Mouse (Mus musculus): Measurements from ENCODE around the gene Atl1. TPM values are rescaled to one million over a fixed set of nuclear protein-coding genes. Genes with fewer than 3 reads are reported as not detected.
A peak's percentile ranks its signal among the peaks of the same experiment; 100 is the strongest.

Gene Atl1
- polyA plus RNA-seq, 1 experiment from 2014 or later = 8.0 TPM

DNA sequence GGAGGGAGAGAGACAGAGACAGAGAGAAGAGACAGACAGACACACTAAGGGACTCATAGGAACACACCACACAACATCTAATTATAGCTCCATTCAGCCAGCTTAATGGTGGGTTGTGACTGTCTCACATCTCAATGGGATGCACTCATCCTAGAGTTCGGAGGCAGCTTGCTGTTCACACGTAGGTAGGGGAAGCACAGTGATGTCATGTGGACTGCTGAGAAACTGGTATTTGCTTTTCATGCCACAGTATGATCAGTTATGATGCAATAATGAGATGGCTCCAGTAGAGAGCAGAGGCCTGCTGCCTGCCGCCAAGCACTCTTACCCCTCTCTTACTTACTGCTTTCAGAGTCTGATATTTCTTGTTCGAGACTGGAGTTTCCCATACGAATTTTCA is 53.4 kb downstream of the Atl1 start:
- H3K9me3 ChIP-seq (replicated peaks) = no peaks in the 10 kb centered on the region
- no peaks in the 10 kb centered on the region for H3K27me3 ChIP-seq (replicated peaks)
- no peak overlapping the region for H3K4me3 ChIP-seq
- peaks cover 5% of the 10 kb centered on the region; the same call in 1 of the 2 replicates for H3K4me1 ChIP-seq (replicated peaks)
- 0 out of 2 replicates have a peak, but pooled peaks cover 3% of the 10 kb centered on the region for H3K36me3 ChIP-seq
- no peak overlapping the region for H3K4me2 ChIP-seq
- no peak overlapping the region for H3K27ac ChIP-seq (ENCODE audit: poor library complexity, severe bottlenecking)
- no peak for ATAC-seq (ENCODE audit: insufficient number of reproducible peaks, low FRiP score)
- WGBS = 82% methylated on average over 5 of the region's 5 CpGs
- no peak overlapping the region for H3K9ac ChIP-seq

DNA sequence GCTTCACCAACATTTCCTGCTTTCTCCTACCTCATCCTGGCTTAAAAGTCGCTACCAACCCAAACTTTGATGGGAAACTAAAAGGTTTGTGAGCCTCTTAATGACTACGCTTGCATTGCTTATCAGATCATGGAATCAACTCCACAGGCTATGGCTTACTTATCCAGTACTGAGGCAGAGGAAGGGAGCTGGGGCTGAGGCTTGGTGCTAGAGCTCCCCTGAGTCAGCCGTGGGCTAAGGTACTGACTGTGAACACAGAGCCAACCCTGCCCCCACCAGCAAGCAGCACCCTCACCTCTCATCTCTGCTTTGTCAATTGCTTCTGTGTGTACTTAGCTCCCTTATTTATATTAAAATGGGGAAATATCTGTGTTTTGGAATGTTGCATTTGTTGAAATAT is 55.1 kb downstream of the Atl1 start:
- Histone ChIP-seq H3K9me3 (replicated peaks) (no peaks in the 10 kb centered on the region), H3K36me3 (0 out of 2 replicates have a peak, but pooled peaks cover 3% of the 10 kb centered on the region), H3K4me1 (replicated peaks) (0 out of 2 replicates have a peak, but pooled peaks cover 2% of the 10 kb centered on the region), H3K4me3 (no peak overlapping the region), H3K9ac (no peak overlapping the region), H3K4me2 (no peak overlapping the region), H3K27me3 (replicated peaks) (no peaks in the 10 kb centered on the region), H3K27ac (ENCODE audit: poor library complexity, severe bottlenecking) (no peak overlapping the region)
- ATAC-seq (ENCODE audit: insufficient number of reproducible peaks, low FRiP score) = no peak
- 56% methylated on average over 3 of the region's 3 CpGs for WGBS

DNA sequence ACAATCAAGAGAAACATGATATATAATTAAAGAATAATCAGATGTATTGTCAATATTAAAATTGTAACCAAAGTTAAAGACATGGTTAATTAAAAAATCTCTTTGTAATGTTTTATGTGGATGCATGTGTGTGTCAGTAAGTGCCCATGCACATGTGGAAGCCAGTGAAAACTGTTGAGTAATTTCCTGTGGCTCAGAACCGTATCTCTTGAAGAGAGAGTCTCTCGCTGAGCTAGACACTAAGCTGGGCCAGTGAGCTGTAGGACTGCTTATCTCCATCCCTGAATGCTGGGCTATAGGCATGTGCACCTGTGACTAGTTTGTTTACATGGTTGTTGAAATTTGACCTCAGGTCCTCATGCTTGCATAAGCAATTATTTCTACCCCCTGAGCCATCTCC is 65.0 kb downstream of the Atl1 start:
- peaks cover 38% of the 10 kb centered on the region for H3K36me3 ChIP-seq
- ATAC-seq (ENCODE audit: insufficient number of reproducible peaks, low FRiP score) = no peak
- 76% methylated on average over 2 of the region's 2 CpGs for WGBS

DNA sequence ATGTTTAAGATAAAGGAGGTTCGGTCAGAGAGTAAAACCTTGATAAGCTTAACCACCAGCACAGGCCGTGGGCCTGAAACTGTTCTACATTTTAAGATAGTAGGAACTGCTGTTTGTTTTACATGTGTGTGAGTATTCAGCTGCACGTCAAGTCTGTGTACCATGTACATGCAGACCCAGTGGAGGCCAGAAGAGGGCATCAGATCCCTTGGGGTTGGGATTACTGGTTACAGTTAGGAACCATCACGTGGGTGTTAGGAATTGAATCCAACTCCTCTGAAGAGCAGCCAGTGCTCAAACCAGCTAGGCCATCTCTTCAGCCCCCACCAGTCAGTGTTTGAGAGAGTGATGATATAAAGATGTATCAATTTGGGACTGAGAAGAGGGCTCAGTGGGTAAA is 70.1 kb downstream of the Atl1 start:
- Histone ChIP-seq H3K9ac (no peak overlapping the region), H3K27me3 (replicated peaks) (no peaks in the 10 kb centered on the region), H3K9me3 (replicated peaks) (no peaks in the 10 kb centered on the region), H3K36me3 (peaks cover 62% of the 10 kb centered on the region), H3K4me1 (replicated peaks) (peaks cover 14% of the 10 kb centered on the region), H3K4me3 (no peak overlapping the region), H3K27ac (ENCODE audit: poor library complexity, severe bottlenecking) (no peak overlapping the region), H3K4me2 (no peak overlapping the region)
- no peak for ATAC-seq (ENCODE audit: insufficient number of reproducible peaks, low FRiP score)
- 68% methylated on average over 4 of the region's 4 CpGs for WGBS

More for the DNA sequence above, 65.0 kb downstream of the Atl1 start:
- H3K4me1 ChIP-seq (replicated peaks) = no peaks in the 10 kb centered on the region
- no peaks in the 10 kb centered on the region for H3K27me3 ChIP-seq (replicated peaks)
- H3K4me3 ChIP-seq = no peak overlapping the region
- H3K4me2 ChIP-seq = no peak overlapping the region
- H3K27ac ChIP-seq (ENCODE audit: poor library complexity, severe bottlenecking) = no peak overlapping the region
- no peak overlapping the region for H3K9ac ChIP-seq
- no peaks in the 10 kb centered on the region for H3K9me3 ChIP-seq (replicated peaks)

DNA sequence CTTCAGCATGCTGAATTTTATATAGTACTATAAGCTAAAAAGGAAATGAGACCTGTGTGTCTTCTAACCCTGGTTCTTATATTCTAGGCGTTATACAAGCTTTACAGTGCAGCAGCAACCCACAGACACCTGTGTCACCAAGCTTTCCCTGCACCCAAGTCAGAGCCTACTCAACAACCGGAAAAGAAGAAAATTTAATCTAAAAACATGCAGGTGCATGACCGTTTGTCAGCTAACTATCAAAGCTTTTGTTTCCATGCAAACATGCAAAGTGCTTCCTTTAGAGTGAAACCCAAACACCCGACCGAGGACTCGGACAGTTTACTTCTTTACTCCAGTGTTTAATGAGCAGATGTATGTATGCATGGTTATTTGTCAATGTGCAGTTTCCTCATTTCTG is 70.7 kb downstream of the Atl1 start:
- WGBS = 92% methylated on average over 6 of the region's 6 CpGs
- H3K4me3 ChIP-seq = no peak overlapping the region
- H3K36me3 ChIP-seq = peaks cover 62% of the 10 kb centered on the region
- no peaks in the 10 kb centered on the region for H3K9me3 ChIP-seq (replicated peaks)
- H3K27ac ChIP-seq (ENCODE audit: poor library complexity, severe bottlenecking) = no peak overlapping the region
- no peaks in the 10 kb centered on the region for H3K27me3 ChIP-seq (replicated peaks)
- no peak for ATAC-seq (ENCODE audit: insufficient number of reproducible peaks, low FRiP score)
- peaks cover 15% of the 10 kb centered on the region for H3K4me1 ChIP-seq (replicated peaks)
- H3K9ac ChIP-seq = no peak overlapping the region
- no peak overlapping the region for H3K4me2 ChIP-seq

DNA sequence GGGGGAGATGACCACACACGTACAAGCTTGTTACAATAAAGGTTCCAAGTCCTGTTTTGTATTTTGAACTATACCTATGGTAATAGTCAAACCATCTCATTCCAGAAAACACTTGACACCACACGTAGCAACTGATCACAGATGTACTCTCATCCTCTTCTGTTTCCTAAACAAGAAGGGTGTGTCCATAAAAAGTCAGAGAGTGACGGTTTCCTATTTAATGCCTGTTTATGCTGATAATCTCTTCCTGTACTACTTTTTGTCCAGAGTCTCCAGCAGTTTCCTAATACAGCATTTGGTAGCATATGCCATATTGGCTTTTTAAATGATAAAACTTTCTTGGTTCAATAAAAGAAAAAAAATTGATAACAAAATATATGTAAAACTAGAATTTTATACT is 73.2 kb downstream of the Atl1 start:
- Histone ChIP-seq H3K4me3 (no peak overlapping the region), H3K4me1 (replicated peaks) (peaks cover 20% of the 10 kb centered on the region), H3K27ac (ENCODE audit: poor library complexity, severe bottlenecking) (no peak overlapping the region), H3K27me3 (replicated peaks) (no peaks in the 10 kb centered on the region), H3K4me2 (no peak overlapping the region), H3K36me3 (peaks cover 73% of the 10 kb centered on the region), H3K9me3 (replicated peaks) (no peaks in the 10 kb centered on the region), H3K9ac (no peak overlapping the region)
- 69% methylated on average over 3 of the region's 3 CpGs for WGBS
- no peak for ATAC-seq (ENCODE audit: insufficient number of reproducible peaks, low FRiP score)

DNA sequence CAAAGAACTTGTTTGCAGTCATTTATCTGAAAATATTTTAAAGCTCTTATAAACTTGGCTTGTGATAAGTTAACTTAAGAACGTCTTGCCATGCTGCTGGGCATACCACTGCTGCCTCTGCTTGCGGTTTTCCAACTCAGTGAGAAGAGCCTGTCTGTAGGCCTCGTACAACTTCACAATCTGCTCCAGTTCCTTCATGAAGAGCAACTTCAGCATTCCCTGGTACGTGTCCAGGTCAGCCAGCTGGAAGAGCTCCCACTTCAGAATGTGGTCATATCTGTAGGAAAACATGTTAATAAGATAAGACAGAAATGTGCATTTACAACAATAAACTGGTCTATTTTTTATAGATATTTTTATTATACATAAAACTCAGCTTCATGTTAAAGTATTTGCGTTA is 73.7 kb downstream of the Atl1 start:
- Histone ChIP-seq H3K27me3 (replicated peaks) (no peaks in the 10 kb centered on the region), H3K4me2 (no peak overlapping the region), H3K9ac (no peak overlapping the region), H3K4me3 (no peak overlapping the region), H3K27ac (ENCODE audit: poor library complexity, severe bottlenecking) (peak overlapping the region; percentile 62), H3K9me3 (replicated peaks) (no peaks in the 10 kb centered on the region), H3K4me1 (replicated peaks) (peaks cover 20% of the 10 kb centered on the region), H3K36me3 (peaks cover 74% of the 10 kb centered on the region)
- WGBS = 49% methylated on average over 5 of the region's 5 CpGs
- 0 out of 2 replicates have a peak, but pooled peaks have one; percentile 33 for ATAC-seq (ENCODE audit: insufficient number of reproducible peaks, low FRiP score)

DNA sequence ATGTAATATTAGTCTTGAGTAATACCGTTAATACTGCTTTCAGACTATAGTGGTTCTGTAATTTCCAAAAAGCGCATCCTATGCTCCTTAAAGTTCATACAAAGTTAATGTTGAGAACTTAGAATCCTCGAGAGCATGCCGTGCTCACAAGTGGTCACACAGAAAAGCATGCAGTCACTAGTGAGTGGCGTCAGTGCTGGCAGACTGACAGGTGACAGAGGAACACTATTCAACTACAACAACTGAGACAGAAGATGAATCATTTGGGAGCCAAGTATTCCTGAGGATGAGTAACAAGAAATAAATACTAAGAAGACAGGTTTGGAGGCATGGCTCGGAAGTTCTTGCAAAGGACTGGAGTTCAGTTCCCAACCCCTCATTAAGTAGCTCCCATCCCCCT is 74.7 kb downstream of the Atl1 start:
- 84% methylated on average over 6 of the region's 6 CpGs for WGBS
- Histone ChIP-seq H3K36me3 (peaks cover 75% of the 10 kb centered on the region), H3K4me3 (no peak overlapping the region), H3K4me2 (no peak overlapping the region), H3K9me3 (replicated peaks) (no peaks in the 10 kb centered on the region), H3K27ac (ENCODE audit: poor library complexity, severe bottlenecking) (no peak overlapping the region), H3K27me3 (replicated peaks) (no peaks in the 10 kb centered on the region), H3K4me1 (replicated peaks) (peaks cover 20% of the 10 kb centered on the region), H3K9ac (no peak overlapping the region)
- ATAC-seq (ENCODE audit: insufficient number of reproducible peaks, low FRiP score) = no peak

DNA sequence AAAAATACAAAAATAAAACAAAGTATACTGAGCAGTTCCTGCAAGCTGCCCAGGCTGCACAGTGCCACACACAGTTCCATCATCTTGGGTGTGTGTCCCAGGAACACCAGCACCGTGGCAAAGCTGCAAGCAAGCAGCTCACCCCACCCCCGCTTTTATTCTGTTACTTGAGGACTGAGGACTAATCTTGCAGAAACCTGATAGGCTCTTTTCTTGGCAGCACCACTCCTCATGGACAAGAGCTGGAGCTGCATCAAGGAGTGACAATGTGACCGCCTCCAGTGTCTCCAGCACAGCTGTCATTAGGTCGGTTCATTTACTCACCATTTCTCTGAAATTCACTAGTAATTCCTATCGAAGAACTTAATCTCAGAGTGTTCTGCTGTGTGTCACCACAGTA is 75.7 kb downstream of the Atl1 start:
- Histone ChIP-seq H3K36me3 (peaks cover 69% of the 10 kb centered on the region), H3K4me3 (no peak overlapping the region), H3K27ac (ENCODE audit: poor library complexity, severe bottlenecking) (no peak overlapping the region), H3K4me1 (replicated peaks) (peaks cover 20% of the 10 kb centered on the region), H3K9ac (no peak overlapping the region), H3K27me3 (replicated peaks) (no peaks in the 10 kb centered on the region), H3K4me2 (no peak overlapping the region), H3K9me3 (replicated peaks) (no peaks in the 10 kb centered on the region)
- 57% methylated on average over 5 of the region's 5 CpGs for WGBS
- ATAC-seq (ENCODE audit: insufficient number of reproducible peaks, low FRiP score) = no peak

DNA sequence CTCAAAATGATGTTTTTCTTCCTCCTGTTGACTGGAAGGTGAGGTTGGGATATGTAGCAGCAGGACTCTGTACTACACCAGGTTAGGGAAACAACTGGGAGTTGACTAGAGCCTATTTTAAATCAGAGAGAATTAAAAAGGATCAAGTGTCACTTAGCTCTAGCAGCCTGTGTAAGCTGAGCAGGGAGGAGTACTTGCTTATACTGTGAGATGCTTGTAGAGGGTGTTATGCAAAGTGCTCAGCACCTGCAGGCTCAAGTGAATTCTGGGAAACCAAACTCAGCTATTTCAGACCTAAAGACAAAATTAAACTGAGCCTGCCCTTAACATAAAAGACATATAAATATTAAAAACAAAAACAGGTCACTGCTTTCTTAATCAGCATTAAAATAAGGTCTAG is 81.3 kb downstream of the Atl1 start:
- no peak overlapping the region for H3K4me2 ChIP-seq
- no peak overlapping the region for H3K27ac ChIP-seq (ENCODE audit: poor library complexity, severe bottlenecking)
- ATAC-seq (ENCODE audit: insufficient number of reproducible peaks, low FRiP score) = no peak
- H3K4me1 ChIP-seq (replicated peaks) = peaks cover 13% of the 10 kb centered on the region
- peaks cover 51% of the 10 kb centered on the region for H3K36me3 ChIP-seq
- H3K9me3 ChIP-seq (replicated peaks) = no peaks in the 10 kb centered on the region
- H3K27me3 ChIP-seq (replicated peaks) = no peaks in the 10 kb centered on the region
- H3K9ac ChIP-seq = no peak overlapping the region
- no peak overlapping the region for H3K4me3 ChIP-seq

DNA sequence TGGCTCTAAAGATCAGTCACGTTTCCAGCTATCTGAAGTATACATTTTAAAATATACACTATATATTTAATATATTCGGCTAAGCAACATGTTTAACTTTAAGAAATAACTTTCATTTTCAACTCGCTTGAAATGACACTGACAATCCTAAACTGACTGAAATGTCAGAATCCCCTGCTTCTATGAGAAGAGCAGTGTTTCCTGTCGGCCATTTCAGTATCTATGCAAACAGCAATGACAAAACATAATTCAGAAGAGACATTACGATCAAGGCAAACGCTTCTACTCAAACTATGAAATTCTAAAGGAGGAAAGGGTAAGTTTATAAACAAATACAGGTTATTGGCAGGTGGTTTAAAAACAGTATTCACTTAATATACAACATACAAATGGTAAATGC is 84.3 kb downstream of the Atl1 start:
- Histone ChIP-seq H3K9ac (no peak overlapping the region), H3K4me3 (no peak overlapping the region), H3K36me3 (peaks cover 38% of the 10 kb centered on the region), H3K27me3 (replicated peaks) (no peaks in the 10 kb centered on the region), H3K9me3 (replicated peaks) (no peaks in the 10 kb centered on the region), H3K27ac (ENCODE audit: poor library complexity, severe bottlenecking) (no peak overlapping the region), H3K4me1 (replicated peaks) (peaks cover 14% of the 10 kb centered on the region), H3K4me2 (no peak overlapping the region)
- whole genome bisulfite sequencing = 86% methylated on average over 6 of the region's 6 CpGs
- no peak for ATAC-seq (ENCODE audit: insufficient number of reproducible peaks, low FRiP score)

DNA sequence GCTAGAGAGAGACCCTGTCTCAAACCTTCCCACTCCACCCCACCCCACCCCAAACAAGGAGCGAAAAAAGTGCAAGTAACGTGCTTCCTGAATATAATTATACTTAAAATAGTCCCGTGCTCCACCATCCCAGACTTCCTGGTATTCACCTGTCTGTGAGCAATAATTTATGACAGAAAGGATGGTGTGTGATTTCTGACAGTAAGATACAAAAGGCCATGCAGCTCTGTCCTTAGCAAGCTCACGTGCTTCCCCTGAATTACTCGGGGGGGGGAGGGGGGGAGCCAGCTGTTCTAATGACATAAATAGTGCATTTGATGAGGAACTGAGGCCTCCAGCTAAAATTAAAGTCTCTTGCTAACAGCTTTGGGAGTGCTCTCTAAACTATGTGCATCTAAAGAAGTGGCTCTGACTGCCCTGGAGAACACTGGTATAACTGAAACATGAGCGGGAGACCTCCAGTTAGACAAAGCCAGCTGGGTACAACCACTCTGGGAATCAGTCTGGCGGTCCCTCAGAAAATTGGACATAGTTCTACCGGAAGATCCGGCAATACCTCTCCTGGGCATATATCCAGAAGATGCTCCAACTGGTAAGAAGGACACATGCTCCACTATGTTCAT is 85.1 kb downstream of the Atl1 start:
- H3K4me1 ChIP-seq (replicated peaks) = peaks cover 20% of the 10 kb centered on the region
- no peaks in the 10 kb centered on the region for H3K27me3 ChIP-seq (replicated peaks)
- no peaks in the 10 kb centered on the region for H3K9me3 ChIP-seq (replicated peaks)
- no peak overlapping the region for H3K4me3 ChIP-seq
- ATAC-seq (ENCODE audit: insufficient number of reproducible peaks, low FRiP score) = no peak
- WGBS = 78% methylated on average over 9 of the region's 9 CpGs
- no peak overlapping the region; the same call in 1 of the 2 replicates for H3K27ac ChIP-seq (ENCODE audit: poor library complexity, severe bottlenecking)
- H3K36me3 ChIP-seq = peaks cover 39% of the 10 kb centered on the region
- no peak overlapping the region for H3K4me2 ChIP-seq
- no peak overlapping the region for H3K9ac ChIP-seq

Data from heart, embryonic 12.5 days (tissue).